Mouse (Mus musculus): Measurements from ENCODE around the gene Cntn2.

Cntn2 gene

DNA sequence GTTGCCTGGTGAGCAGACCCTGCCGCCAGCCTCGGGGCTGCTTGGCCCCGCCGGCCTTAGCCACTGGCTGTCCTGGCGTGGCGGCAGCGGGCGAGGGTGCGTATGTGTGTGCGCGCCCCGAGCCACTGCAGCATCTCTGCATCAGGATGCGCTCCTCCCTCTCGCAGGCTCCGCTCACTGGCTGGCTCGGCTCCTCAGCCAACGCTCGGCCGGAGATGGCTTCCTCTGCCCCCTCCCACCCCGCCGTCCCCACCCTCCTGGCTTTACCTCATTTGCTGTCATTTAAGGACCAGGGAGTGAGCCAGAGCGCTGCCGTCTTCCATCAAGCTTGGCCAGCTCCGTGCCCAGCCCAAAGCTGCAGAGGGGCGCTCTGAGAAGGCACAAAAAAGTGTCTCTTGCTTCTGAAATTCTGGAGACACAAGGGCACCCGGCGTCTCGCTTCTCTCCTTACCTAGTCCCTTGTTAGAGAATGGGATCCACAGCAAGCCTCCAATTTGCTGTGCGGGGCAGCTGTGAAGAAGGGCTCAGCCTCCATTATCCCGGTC is at the start of gene Cntn2:
Gene Cntn2 (minus strand): TSS at position 495 of the 545 bp plus-strand sequence.
- in situ Hi-C loops (cut with MboI, MseI) = no loop called here

DNA sequence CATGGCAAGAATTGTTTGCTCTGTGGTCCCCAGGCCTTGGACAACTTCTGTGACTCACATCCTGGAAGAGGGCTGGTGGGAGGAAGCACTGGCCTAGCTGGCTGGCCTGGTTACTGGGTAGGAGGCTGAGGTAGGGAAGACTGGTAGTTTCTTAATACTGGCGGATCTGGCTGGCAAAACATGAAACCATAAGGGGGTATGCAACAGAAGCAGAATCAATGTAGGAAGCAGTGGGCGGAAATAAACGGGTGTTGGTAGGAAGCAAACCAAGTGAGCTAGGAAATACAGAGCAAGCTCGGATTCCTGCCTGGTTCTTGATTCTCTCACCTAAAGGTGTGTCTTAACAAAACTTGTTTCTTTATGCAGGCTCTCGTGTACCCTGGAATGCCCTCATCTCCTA is 49.1 kb upstream of the Cntn2 start:
- in situ Hi-C loops (cut with MboI, MseI) = loop anchor here (5.0 kb wide), 1 partner anchor 65 kb away; no protein-coding TSS in a partner anchor

DNA sequence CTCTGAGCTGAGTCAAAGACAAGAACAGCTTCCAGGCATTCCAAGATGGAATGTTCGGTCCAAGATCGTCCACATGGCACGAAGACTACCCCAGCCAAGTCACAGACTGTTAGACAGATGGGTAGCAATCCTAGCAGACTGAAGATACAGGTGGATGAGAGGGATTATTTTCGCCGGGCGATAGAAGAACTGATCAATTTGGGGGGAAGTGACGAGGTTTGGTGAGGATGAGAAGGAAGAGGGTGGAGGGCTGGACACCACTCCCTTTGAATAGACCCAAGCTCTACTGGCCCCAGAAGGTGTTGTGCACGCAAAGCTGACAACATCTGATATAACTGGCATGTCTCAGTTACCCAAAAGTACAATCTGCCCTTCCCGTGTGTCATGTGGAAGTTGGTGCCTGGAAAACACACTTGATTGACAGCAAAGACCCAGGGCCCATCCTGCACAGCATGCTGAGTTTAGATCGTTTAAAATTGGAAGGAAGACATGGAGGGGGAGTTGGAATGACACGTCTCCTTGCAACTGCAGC is 48.4 kb upstream of the Cntn2 start:
- in situ Hi-C loops (cut with MboI, MseI) = loop anchor here (5.0 kb wide), 1 partner anchor 64 kb away; no protein-coding TSS in a partner anchor

DNA sequence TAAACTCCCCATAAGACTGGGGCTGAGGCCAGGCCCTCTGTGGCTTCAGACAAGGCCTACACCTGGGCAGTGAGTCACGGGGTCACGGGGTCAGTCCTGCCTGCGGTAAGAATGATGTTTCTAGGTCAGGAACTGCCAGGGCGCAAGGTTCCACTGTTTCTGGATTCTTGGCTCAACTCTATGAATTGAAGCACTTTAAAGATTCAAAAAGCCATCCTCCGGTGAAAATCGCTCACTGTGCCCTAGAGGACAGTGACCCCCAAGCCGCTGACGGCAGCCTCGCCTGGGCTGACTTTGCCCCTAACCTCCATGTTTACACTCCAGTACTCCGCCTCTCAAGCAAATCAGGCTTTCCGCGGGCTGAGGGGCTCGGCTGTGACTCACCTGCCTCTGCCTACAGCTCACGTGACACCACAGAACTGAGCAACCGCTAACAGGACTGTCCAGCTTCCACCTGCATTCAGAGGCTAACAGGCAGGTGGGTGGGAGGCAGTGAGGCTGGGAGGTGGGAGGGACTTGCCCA is 43.7 kb upstream of the Cntn2 start:
- in situ Hi-C loops (cut with MboI, MseI) = no loop called here

GRCm38 (mm10) chr1:132585376-132585775 is 42.3 kb upstream of the Cntn2 start:
- in situ Hi-C loops (cut with MboI, MseI) = no loop called here

DNA sequence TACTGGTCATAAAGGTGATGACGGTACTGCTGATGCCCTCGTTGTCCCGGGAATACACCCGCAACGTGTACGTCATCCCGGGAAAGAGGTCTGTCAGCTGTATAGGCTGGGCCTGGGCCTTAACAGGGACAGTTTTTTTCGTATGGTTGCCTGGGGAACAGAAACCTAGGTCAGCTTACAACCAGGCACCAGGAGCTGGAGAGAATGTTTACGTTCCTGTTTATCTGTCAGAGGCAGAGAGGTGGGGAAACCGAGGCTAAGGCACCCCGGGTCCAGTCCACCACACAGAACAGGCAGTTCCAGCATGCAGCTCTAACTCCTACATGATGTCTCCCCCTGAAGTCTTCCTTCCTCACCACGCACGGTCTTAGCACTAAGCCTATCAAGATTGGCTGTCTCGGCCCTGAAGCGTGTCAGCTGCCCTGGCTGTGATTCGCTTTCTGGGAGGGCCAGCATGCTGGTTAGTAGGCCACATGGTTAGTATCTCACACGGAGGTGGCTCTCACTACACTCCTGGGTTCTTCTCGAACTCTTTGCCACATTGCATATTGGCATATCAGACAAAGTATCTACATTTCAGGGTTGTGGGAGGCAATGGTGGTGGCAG is 40.0 kb upstream of the Cntn2 start:
- in situ Hi-C loops (cut with MboI, MseI) = no loop called here

DNA sequence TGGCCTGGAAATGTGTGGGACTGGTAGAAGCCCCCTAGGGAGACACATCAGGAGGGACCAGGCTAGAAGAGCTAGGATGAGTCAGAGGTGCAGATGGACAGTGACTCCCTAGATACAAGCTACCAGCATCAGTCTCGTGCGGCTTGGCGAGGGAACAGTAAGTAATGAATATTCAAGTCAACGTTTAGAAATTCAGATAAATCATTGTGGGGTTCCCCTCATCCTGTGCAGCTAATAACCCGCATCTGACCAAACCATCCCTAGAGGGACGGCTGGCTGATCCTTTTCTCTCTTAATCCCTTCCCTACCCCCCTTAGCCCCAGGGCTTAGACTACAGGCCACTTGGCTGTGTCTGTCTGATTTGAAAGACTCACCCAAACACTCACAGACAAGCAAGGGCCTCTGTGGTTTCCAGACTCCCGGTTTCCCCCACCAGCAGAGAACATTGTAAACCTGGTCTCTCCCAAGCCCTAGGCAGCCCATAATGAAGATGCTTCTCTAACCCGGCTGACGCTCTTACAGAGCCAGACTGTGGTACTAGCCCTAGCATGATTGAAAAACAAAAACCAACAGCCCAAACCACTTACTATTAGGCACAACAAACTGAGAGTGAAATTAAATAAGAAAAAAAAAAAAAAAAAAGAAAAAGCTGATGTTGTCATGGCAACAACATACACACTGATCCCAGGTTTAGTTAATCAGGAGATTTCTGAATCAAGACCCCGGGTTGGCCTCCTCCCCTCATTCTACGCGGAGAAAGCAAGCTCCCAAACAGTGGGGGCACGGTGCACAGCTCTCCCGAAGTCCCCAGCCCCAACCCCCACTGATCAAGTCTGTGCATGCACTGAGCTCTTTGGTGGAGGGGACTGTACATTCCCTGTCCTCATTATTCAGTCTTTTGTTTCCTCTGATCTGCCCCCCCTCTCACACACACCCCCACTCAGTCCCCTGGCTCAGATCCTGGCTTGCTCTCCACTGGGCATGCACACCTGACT is 39.1 kb upstream of the Cntn2 start:
- in situ Hi-C loops (cut with MboI, MseI) = no loop called here

DNA sequence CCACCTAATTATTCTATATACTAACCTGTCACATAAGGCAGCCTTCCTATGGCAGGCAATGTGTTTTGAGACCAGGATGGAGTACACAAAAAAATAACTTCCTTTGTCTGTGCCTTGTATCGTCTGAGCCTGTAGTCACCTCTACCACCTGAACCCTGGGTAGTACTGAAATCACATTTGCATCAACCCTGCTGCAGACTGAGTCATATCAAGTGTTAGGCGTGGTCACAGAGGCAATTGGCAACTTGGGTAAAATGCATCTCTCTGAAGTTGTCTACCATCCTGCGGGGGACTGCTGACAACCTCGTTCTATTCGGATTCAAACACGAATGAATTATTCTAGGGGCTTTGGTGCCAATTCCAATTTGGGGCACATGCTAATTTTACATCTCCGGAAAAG is 37.0 kb upstream of the Cntn2 start:
- in situ Hi-C loops (cut with MboI, MseI) = no loop called here

- in situ Hi-C loops (cut with MboI, MseI) = no loop called here
Observed at GRCm38 (mm10) chr1:132576845-132577244, 33.8 kb upstream of the Cntn2 start.

DNA sequence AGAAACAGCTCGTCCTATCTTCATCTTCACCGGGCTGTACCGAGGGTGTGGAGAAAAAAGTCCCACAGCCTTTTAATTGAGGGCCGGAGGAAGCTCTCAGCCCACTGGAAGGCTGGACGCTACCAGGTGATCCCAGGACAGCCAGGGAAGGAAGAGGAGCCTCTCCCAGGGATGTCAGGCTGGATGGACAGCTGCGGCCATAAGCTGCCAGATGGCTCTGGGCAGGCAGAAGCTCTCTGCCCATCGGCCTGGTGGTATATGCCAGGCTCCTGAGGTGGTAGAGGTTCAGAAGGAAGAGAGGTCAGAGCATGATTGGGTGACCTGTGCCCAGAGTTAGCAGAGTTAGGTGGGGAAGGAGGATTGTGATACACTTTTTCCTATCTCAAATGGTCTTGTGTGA is 29.8 kb upstream of the Cntn2 start:
- in situ Hi-C loops (cut with MboI, MseI) = no loop called here

DNA sequence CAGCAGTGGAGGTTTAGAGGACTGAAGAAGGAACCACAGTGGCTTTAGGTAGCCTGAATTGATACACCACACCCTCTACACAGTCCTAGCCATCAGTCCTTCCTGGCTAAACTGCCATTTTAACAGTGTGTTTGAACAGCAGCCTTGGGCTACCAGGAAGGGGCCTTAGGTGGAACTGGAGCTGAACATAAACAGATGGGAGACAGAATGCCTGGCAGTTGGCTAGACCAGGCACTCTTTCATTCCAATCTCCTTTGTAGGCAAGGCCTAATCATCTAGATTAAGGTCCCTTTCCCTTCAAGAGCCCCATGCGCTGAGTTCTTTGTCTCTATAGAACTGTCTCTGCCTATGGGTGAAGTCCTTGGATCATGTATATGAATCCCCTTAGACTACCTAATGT is 28.6 kb upstream of the Cntn2 start:
- in situ Hi-C loops (cut with MboI, MseI) = no loop called here

DNA sequence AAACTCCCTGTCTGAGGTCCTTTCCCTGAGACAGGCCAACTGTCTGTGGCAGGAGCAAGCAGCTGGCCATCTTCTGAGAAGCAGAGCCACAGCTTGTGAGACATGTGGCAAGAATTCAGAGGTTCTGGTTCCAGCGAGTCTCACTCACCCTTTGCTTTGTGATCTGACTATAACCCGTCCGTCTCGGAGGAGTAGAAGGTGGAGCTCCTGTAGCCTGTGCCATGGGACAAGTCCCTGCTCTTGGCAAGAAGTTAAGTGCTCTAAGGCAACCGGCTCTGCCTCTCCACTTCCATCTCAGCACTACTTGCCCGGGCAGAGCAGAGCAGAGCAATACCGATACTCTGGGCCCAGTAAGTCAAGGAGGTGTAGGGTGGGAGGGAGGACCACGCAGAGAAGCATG is 27.9 kb upstream of the Cntn2 start:
- in situ Hi-C loops (cut with MboI, MseI) = no loop called here

DNA sequence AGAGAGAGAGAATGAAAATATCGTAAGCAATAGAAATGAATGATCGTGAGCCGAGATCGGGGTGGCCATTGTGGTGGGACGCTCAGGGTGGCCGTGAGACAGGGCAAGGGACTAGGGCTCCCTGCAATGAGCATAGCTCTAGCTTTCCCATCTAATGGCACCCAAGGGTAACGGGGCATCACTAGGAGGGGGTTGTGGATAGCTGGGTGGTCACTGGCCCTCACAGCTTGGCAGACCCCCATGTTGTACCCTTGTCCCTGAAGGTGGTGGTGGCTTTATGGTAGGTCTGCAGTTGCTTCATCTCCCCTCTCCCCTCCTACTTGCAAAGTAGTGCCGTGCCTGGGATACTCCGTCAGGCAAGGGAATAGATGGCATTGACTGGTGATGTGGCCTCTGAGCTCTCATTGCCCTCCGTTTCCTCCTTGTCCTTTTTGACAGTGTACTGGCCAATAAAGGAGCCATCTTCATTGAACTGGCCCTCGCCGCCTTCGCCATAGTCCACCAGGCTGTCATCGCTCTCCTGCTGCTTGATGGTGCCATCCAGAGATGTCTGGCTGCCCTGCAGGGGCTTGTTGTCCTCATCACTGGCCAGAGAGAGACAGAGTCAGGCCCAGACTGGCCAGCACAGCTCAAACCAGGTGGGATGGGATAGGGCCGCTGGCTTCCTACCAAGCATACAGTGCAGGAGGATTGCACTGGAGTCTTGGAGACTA is 27.2 kb upstream of the Cntn2 start:
- in situ Hi-C loops (cut with MboI, MseI) = no loop called here

- in situ Hi-C loops (cut with MboI, MseI) = loop anchor here (10.0 kb wide), 1 partner anchor 365 kb away; no protein-coding TSS in a partner anchor
Observed at GRCm38 (mm10) chr1:132569516-132569915, 26.5 kb upstream of the Cntn2 start.

DNA sequence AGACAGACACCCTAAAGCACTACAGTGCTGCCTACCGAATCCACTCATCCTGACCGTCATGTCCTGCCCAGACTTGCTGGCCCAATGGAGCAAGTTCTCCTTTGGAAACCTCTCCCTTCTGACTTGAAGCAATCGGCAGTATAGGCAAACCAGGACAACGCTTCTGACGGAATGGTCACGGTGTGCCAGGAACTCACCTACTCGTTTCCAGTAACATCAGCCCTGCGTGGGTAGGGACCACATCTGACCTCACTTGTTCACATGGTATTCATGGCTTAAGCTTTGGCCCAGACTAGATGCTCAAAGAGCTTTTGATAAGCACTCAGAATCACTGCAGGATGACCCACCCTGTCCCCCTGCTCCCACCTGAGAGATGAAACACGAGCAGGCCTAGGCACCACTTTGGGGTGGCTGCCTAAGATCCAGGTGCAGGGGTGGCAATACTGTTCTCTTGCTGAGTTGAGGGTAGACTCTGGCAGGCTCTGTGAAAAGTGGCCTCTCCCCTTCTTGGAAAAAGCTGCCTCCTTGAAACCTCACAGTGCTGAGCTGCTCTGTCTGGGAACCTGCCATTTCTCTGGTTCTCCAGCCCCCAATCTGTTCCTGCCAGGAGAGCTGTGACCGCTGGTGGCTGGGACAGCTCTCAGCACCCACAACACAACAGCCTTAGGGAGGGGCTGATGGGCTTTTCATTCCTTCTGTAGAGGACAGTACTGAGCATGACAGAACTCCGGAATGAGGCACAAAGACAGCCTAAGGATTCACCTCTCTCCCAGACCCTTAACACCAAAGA is 24.5 kb upstream of the Cntn2 start:
- in situ Hi-C loops (cut with MboI, MseI) = loop anchor here (10.0 kb wide), 1 partner anchor 367 kb away; no protein-coding TSS in a partner anchor

DNA sequence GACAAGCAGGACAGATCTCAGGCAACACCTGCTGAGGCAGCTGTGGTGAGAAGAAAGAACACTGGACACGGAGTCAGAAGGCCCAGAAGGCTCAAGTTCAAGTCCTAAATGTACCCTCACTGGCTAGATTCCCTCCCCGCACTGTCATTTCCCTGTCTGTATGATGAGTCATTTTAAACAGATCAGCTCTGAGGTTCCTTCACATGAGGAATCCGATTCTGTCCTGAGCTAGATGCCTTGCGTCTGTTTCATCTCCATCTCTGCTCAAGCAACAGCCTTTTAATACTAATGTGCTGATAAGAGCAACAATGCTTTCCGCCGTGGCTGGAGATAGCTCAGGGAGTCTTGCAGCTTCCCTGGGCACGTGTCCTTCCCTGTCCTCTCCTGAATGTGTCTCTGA is 22.7 kb upstream of the Cntn2 start:
- in situ Hi-C loops (cut with MboI, MseI) = loop anchor here (10.0 kb wide), 1 partner anchor 369 kb away; no protein-coding TSS in a partner anchor

DNA sequence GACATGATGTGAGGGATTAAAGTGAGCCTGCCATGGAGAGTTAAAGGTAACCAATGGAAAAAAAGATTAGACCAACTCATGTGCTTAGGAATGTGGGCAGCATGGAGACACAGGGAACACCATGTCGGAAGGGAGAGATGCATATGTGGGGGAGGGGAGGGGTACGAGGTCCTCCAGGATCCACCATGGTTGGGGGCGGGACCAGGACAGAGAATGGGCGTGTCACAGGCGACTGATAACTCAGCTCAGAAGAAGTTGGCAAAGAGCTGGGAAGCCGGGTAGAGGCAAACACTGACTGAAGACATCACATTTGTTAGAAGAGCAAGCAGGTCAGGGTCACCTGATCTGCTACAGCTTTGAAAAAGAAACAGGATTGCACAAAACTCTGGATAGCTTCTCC is 21.9 kb upstream of the Cntn2 start:
- in situ Hi-C loops (cut with MboI, MseI) = loop anchor here (10.0 kb wide), 1 partner anchor 370 kb away; no protein-coding TSS in a partner anchor

GRCm38 (mm10) chr1:132562337-132562795 is 19.3 kb upstream of the Cntn2 start:
- in situ Hi-C loops (cut with MboI, MseI) = loop anchor here (10.0 kb wide), 1 partner anchor 372 kb away; no protein-coding TSS in a partner anchor

- in situ Hi-C loops (cut with MboI, MseI) = loop anchor here (10.0 kb wide), 1 partner anchor 374 kb away; no protein-coding TSS in a partner anchor
Observed at GRCm38 (mm10) chr1:132560907-132561700, 18.0 kb upstream of the Cntn2 start.
